Mouse (Mus musculus): ENCODE data around the gene Myo7a. TPM values are rescaled to one million over a fixed set of nuclear protein-coding genes. Genes with fewer than 3 reads are reported as not detected.
A peak's percentile ranks its signal among the peaks of the same experiment; 100 is the strongest.

The Myo7a gene
- total RNA-seq, 2 experiments from 2014 or later = 48.9 to 87.1 TPM

DNA sequence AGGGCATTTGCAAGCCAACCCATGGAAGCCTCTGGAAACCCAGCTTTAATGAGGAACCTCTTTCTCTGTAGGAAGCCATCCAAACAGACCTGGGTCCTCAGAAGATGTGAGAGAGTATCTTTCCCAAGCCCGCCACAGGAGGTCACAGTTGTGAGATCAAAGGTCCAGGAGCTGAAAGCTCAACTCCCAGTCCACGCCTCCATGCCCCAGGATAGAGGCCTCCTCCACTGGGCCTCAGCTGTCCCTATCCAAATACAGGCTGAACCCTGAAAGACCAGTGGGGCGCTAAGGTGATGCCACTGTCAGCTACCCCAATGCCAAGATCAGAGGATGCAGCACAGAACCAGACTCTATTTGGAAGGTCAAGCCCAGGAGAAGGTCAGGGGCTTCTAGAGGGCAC lies 23.3 kb upstream of the Myo7a start:
- DNase-seq = no peak

DNA sequence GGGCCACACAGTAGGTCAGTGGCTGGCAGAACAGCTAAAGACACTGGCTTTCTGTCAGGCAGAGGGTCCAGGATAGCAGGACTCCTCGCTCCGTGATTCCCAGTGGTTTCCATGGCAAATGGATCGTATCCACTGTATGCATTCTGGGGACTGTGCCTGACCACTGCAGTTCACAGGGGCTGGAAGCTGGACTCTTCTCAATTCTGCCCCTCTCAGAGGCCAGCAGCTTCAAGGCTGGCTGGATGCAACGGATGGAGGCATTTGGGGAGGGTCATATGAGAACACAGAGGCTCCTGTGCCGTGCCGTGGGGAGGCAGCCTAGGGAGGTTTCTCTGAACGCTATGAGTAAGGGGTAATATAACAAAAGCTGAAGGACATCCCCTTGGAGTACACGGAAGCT lies 22.9 kb upstream of the Myo7a start:
- DNase-seq = no peak

DNA sequence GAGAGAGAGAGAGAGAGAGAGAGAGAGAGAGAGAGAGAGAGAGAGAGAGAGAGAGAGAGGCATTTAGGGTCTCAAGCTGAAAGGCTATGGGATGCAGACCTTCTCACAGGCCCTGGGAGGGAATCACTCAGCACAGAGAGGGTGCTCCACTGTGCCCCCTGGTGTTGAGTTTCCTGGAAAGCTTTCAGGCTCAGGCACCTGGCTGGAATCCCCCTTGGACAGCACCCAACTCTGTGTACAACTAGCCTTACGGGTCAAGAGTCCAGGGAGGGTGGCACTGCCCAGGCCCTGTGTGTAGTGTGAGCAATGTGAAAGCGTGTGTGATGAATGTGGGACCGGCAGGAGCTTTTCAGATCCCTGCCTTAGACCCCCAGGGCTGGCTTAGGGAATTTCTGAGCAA lies 21.9 kb upstream of the Myo7a start:
- DNase-seq = peak; percentile 72

DNA sequence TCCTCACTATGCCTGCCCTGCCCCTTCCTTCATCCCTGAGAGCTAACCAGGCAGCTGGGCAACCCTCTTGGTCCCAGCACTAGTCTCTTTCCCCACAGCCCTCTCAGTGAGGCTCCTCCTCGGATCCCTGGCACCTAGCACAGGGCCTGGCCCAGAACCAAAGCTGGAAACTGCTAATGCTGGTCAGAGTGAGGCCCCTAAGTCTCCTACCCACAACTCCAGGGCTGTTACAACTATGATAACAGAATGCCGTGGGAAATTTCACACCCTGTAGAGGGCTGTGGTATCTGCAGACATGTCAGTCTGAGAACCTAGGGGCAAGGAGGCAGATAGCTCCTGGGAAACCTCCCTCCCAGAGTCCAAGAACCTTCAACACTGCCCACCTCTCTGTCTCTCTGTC lies 21.3 kb upstream of the Myo7a start:
- peak; percentile 54 for DNase-seq

DNA sequence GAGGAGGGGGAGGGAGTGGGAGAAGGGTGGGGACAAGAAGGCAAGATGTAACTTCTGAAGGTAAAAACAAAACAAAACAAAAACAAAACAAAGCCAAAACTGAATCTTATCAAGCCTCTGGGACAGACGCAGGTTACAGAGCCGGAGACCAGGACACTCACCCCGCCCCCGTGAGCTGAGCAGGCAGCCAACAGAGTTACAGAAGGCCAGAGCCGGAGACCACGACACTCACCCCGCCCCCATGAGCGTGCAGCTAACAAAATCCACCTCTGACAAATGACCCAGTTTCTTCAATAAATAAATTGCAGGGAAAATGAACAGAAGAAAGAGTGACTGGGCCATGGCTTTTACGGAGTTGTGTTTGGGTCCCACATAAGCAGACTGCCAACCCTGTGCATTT lies 19.9 kb upstream of the Myo7a start:
- DNase-seq = peak; percentile 55

DNA sequence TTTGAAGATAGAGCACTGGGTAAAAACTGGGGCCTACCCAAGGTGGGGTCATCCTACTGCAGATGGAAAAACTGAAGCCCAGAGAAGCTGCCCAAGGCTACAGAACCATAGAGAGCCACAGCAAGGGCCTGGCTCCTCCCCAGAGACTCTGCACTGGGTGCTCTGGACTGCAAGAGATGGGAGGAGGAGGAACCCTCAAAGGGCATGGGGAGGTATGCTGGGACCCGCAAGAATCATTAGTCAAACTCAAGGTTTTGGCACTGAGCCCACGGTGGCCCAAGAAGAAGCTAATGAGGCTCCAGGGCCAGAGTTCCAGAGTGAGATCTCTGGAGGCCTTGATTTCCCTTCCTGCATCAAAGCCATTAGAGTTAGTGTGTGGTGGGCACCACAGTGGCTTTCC lies 18.7 kb upstream of the Myo7a start:
- peak; percentile 51 for DNase-seq

DNA sequence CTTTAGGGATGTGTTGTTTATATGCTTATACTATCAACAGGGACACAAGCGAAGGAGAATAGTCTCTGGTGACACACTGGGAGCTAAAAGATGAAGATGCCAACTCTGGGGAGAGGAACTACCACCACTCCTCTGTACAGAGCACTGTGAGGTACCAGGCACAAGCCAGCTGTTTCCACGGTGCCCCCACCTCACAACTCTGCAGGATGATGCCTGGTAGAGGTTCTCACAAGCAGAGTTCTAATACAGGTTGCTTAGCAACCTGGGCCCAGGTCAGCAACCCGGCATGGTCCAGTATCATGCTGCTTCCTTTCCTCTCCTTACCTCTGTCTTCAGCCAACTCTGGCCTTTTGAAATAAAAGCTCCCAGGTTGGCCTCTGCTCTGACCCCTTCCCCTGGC lies 18.3 kb upstream of the Myo7a start:
- DNase-seq = no peak

DNA sequence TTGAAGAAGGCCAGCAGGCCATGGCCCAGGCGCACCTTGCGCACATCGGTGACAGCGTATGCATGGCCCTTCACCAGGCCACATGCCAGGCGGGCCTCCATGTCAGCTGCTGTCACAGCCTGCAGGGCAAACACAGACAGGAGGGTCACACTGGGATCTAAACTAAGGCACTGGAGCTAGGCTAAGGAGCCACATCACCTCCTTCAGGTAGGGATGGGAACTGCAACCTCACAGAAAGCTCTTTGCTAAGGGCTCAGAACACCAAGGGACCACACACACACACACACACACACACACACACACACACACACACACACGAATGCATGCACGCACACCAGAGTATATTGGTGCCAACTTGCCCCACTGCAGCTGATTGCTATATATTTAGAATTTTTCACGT lies 12.4 kb upstream of the Myo7a start:
- no peak for DNase-seq

DNA sequence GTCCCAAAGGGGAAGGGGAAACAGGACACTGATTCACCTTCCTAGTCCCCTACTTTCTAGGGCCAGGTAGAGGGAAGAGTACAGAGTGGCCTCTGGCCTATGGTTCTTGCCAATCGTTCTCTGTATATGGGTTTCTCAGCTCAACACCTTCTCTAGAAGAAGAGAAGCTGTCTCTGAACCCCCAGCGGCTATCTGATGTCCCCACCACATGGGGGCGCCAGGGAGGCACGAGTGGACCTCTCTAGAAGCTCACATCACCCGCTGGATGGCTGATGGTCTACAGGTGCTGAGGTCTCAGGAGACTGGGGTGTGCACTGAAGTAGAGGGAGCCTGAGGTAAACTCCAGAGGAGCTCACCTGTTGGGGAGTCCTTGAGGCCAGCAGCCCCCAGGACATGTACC lies 6.1 kb upstream of the Myo7a start:
- peak; percentile 67 for DNase-seq

DNA sequence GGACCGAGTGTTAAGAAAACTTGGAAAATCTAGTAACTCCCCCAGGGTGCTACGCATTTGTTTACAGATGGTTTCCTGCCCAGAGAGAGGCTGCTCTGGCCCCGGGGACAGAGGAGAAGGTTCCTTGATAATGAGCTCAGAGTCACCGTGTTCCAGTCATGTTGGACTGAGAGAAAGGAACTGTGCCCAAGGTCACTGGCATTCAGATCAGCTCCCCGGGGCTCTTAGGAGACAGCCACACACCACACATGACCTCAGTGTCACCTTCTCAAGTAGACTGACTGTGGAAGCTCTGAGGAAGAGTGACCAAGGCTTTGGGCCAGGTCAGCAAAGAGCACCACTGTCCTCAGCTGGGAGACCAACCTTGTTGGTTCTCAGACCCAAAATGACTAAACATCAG lies 5.4 kb upstream of the Myo7a start:
- peak; percentile 52 for DNase-seq

DNA sequence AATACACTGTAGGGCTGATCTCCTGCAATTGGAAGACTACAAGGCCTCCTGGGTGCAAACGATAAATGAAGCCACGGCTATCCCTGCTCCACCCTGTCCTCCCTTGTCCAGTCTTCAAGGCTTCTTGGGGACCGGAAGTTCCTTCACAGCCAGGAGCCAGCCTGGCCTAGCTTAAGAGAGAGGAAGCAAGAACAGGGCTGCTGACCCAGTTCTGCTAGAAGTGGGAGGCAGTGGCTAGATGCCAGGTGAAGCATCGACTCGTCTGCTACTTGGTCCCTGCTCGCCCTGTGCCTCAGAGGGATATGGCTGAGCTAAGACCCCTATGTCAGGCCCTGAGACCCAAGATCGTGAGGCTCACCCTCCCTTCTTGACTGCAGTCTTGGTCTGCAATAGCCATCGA lies 2.3 kb upstream of the Myo7a start:
- DNase-seq = peak; percentile 51

DNA sequence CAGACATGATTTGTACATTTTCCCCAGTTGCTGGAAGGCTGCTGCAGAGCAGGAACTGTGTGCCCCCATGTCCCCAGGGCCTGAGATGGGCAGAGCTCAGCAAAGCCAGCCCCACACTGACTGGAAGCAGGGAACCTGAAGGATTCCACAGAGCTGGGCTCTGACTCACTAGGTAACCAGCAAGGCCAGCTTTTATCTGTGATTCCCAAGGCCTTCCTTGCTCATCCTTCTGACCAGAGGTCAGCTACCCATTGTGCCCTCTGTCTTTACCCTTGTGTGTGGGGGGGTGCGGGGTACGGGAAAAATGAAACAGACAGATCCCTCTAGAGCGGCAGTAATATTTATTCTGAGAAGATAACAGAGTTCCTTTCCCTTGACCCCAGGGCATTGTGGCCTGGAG lies 1.9 kb upstream of the Myo7a start:
- peak; percentile 68 for DNase-seq

DNA sequence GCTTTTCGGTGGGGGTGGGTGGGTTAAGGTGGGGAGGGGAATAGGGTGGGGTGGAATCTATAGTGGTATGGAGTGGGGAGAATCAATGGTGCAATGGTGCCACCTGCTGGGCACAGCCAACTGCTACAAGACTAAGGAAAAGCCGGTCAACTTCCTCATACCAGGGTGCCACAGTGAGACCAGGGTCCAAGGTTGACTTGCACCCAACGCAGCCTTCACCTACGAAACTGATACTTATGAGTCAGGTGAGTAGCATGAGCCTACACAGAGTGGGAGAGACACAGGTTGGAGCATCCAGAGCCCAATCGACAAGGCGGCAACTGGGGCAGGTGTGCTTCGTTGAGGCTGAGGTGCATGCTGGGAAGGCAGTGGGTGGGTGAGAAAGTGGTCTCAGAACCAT lies 1.0 kb upstream of the Myo7a start:
- DNase-seq = peak; percentile 83

DNA sequence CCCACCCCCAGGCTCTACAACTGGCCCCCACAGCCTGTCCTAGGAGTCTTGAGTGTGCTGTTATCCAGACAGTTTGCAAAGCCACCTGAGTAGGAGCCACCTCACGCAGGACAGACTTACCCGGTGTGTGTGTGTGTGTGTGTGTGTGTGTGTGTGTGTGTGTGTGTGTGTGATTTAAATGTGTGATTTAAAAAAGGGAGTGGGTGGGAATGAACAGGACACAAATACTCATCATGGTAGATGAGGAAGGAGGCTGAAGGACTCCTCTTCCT lies 573 bp upstream of the Myo7a start:
- DNase-seq = no peak

DNA sequence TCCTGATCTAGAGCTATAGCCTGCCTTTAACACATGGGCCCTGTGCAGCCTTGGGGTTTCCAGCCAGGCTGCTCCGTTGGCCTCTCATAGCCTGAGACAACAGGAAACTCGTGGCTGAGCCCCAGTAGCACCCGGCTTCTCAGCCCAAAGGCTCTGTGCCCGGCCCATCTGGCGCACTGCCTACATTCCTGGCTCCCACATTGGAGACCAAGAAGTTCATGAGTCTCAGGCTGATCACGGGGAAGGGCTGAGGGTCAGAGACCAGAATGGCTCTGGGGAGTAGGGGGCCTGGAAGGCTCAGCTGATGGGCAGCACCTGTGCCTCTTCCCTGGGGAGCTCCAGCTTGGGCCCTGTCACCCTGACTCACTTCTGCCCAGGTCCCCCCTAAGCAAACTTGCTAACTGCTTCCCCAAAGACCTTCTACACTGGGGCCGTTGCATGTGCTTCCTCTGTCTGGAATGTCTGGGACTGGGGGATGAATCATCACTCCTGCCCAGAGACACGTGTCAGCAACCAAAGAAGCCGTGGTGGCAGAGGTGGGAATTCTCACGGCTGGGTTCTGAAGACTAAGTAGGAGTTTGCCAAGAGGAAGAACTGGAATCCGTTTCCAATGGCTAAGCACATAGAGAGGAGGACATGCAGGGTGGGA lies 2.2 kb downstream of the Myo7a start:
- DNase-seq = peak; percentile 88

DNA sequence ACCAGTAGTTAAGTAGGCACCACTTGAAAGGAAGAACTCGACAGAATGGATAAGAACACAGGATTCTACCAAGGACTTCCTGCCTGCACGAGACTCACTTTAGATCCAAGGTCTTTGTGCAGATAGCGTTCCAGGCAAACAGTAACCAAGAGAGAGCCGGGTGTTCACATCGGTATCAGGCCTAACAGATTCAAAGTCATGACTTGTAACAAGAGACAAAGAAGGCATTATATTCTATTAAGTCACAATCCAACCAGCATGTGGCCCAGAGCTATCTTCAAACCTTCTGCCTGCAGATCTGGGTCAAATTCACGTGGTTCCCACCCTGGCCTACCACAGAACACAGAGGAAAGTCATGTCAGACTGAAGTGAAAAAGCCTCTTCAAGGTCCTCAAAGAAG lies 4.7 kb downstream of the Myo7a start:
- no peak for DNase-seq

DNA sequence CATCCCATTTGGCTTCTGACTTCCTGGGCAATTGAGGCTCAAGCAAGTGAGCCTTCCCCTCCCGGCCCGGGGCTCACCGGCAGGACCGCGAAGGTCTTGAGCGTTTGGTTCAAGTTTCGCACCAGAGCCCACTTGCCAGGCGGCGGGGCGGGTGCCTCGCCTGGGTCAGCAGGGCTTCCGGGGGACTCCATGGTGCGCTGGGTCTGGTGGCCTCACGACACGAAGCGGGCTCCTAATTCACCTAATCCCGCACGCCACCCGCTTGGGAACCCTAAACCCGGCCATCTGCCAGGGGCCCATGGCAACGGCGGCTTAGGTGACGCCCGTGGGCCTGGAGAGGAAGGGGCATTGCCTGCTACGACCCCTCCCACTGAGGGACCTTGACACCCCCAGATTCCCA lies 8.1 kb downstream of the Myo7a start:
- DNase-seq = no peak

DNA sequence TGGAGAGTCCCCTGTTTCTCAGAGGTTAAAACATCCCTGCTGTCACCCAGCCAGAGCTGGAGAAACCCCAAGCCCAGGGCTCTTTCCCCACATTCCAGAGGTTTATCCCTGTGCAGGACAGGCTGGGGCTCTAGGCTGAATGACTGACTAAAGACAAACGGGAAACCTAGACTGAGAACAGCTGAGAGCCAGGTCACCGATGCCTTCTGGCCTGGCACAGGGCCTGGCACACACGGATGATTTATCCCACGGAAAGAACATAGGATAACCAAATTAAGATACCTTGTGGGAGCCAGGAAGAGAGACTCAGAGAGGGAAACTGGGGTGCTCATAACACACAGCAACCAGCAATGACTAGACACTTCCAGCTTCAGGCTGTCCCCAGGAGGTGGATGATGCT lies 9.6 kb downstream of the Myo7a start:
- DNase-seq = no peak

DNA sequence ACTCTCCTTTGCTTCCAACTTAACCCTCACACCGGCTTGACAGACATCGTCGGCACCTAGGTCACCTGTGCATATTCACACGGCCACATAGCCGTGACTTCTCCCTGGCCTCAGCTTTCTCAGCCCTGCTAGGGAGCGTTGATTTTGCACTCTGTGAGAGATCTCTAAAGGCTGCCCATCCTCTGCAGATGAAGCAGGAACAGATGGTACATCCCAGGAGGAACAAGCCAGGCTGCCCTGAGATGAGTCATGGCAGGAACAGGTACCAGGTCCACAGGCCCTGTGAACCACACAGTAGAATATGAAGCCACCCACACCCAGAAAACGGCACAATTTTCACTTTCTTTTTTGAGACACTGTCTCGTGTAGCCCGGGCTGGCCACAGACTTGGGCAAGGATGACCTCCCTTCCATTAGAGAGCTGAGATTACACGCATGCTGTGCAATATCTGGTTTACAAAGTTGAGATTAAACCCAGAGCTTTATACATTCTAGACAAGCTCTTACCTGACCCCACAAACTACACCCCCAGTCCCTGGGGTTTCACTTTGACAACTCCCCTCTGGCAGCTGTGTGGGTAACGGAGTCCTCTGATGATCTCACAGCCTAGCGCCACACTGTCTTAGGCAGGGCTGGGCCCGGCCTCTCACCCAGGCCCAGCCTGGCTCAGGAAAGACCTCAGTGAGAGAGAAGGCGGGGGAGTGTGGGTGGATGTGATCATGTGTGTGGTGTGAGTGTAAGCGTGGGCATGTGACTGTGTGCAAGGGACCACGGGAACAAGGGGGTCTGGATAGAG lies 10.5 kb downstream of the Myo7a start:
- DNase-seq = no peak

DNA sequence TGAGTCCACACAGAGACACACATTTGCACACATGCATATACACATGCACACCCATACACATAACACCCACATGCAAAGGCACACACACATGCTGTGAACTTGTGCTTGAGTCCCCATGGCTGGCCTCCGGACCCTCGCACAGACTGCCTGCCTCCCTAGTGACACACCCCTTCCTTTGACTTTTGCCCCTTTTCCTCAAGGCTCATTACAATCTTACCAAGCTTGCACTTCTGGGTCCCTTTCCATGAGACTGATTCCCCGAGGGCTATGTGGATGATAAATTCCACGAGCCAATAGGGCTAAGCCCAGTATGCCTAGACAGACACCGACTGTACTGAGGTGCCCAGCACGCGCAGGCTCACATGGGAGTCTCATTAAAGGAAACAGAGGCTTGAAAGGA lies 13.1 kb downstream of the Myo7a start:
- DNase-seq = no peak

DNA sequence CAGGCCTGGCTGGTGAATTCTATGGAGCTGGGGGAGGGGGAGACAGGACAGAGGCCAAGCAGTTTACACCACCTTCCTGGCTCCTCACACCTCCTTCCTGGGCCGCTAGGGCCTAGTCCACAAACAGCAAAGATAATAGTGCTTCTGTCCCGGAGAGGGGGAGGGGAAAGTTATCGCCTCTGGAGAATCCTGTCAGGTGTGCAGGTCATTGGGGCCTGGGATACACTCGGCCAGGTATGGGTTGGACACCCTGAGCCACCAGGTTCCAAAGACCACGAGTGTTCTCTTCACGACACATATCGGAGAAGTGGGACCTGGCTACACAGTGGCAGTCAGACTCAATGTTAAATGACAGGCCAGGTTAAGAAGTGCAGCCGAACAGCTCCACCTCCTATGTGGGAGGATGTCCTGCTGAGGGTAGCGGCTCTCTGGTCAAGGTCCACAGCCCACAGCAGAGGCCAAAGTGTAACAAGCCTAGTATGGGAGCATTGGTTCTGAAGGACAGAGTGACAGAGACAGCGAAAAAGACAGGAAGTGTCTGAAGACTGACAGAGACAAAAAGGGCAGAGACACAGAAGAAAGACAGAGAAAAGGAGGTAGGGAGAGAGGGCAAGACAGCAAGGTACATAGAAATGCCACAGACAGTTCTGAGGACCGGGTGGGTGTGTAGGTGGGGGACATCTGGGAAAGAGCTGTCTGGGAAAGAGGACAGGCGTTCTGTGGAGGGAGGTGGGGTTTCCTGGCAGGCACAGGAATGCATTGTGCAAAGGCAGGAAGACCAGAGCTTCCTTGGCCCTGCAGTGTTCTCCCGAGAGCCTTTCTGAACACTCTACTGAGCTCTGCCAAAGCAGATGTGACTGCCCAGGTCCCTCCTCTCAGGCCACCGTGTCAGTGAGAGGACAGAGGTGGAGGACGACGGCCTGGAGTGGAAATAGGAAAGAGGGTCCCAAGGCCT lies 14.6 kb downstream of the Myo7a start:
- peak; percentile 40 for DNase-seq

DNA sequence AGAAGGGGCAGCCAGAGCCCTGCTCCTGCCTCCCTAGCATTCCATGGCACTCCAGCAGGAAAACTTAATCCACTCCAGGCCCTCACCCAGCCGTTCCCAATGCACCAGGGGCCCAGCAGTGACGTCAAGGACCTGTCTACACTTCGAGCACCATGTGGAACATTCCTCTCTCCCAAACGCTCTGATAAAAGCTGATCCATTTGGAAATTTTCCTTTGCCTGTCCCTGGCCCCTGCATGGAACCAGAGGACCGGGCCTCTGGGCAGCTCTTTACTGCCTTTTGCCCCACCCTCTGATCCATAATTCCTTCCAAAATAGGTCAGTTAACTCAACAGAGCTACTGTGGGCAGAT lies 15.4 kb downstream of the Myo7a start:
- no peak for DNase-seq
